Comparison of ENCODE assay signal across 8 mouse cellular contexts in the genomic region with DNA sequence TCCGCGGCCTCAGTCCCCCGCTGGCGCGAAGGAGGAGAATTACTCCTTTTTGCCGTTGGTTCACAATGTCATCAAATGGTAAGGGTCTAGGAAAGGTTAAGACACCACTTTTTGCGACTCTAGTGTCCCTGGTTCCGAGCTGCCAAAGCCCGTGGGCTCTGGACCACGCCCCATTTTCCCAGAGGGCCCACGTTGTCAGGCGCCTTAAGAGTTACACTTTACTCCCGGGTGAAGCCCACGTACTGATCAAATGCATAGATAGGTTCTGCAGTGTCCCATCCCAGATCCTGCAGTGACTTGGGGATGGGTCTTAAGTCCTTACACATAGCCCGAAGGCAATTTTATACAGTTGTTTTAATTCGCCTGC. TPM values are rescaled to one million over a fixed set of nuclear protein-coding genes. Genes with fewer than 3 reads are reported as not detected.
DNase-seq lines count a peak whose midpoint lies in the region; ATAC-seq and TF ChIP-seq lines count a peak whose summit lies in the region.

No protein-coding gene starts in this region.

- H3K27ac ChIP-seq in neural tube, embryonic 11.5 days (ENCODE audit: low read depth, low read length): peak overlapping the region; percentile 58
- H3K27ac ChIP-seq in cortical plate, adult 2 months (ENCODE audit: insufficient read depth, low read length): peak overlapping the region; percentile 35; the same call in 1 of the 2 replicates
- H3K27ac ChIP-seq in hindbrain, embryonic 16.5 days (ENCODE audit: low read depth, low read length): peak overlapping the region; percentile 85
- peak overlapping the region; percentile 93 for H3K27ac ChIP-seq in midbrain, embryonic 10.5 days (replicated peaks)

- no peaks in the 10 kb centered on the region for H3K9me3 ChIP-seq in neural tube, embryonic 11.5 days (ENCODE audit: control insufficient read depth, low read length)
- H3K9me3 ChIP-seq in hindbrain, embryonic 16.5 days (ENCODE audit: control insufficient read depth, low read length): no peaks in the 10 kb centered on the region
- H3K9me3 ChIP-seq in midbrain, embryonic 10.5 days (replicated peaks): no peaks in the 10 kb centered on the region

- peaks cover 6% of the 10 kb centered on the region; the same call in 1 of the 2 replicates for H3K4me1 ChIP-seq in neural tube, embryonic 11.5 days (ENCODE audit: control insufficient read depth, insufficient read depth, low read length)
- H3K4me1 ChIP-seq in cortical plate, adult 2 months (ENCODE audit: control insufficient read depth, insufficient read depth, low read length): peaks cover 2% of the 10 kb centered on the region; the same call in 1 of the 2 replicates
- H3K4me1 ChIP-seq in hindbrain, embryonic 16.5 days (ENCODE audit: control insufficient read depth, insufficient read depth, low read depth, low read length): peaks cover 16% of the 10 kb centered on the region
- H3K4me1 ChIP-seq in midbrain, embryonic 10.5 days: peaks cover 21% of the 10 kb centered on the region

- peak overlapping the region; percentile 98 for H3K9ac ChIP-seq in neural tube, embryonic 11.5 days (ENCODE audit: low read length)
- peak overlapping the region; percentile 99 for H3K9ac ChIP-seq in hindbrain, embryonic 16.5 days (ENCODE audit: low read depth, low read length)

- TF ChIP-seq CTCF in cortical plate, adult 2 months (IDR thresholded peaks at IDR 0.05; ENCODE audit: extremely low read depth, insufficient read depth, low read length): no peak

- DNase-seq in neural tube, embryonic 11.5 days (ENCODE audit: low spot score): peak; percentile 31
- DNase-seq in neural tube, embryonic 10.5 days (ENCODE audit: extremely low spot score, low spot score): no peak
- DNase-seq in midbrain, embryonic 10.5 days (ENCODE audit: low spot score): no peak
- no peak for DNase-seq in right cerebral cortex, adult 18-20 months
- no peak for DNase-seq in cerebellum, adult 9-10 months

- H3K4me3 ChIP-seq in neural tube, embryonic 11.5 days (ENCODE audit: low read depth, low read length): peak overlapping the region; percentile 96
- H3K4me3 ChIP-seq in cortical plate, adult 2 months (ENCODE audit: insufficient read depth, low read length): peak overlapping the region; percentile 72
- H3K4me3 ChIP-seq in hindbrain, embryonic 16.5 days (ENCODE audit: low read length): peak overlapping the region; percentile 99
- peak overlapping the region; percentile 88 for H3K4me3 ChIP-seq in midbrain, embryonic 10.5 days

- peak overlapping the region; percentile 82 for H3K4me2 ChIP-seq in neural tube, embryonic 11.5 days (ENCODE audit: low read depth)
- peak overlapping the region; percentile 79 for H3K4me2 ChIP-seq in hindbrain, embryonic 16.5 days (ENCODE audit: low read length)

- WGBS in neural tube, embryonic 11.5 days: 5% methylated on average over 13 of the region's 16 CpGs
- 3% methylated on average over 16 of the region's 16 CpGs for WGBS in hindbrain, embryonic 16.5 days
- WGBS in midbrain, embryonic 10.5 days: 2% methylated on average over 16 of the region's 16 CpGs

- H3K27me3 ChIP-seq in neural tube, embryonic 11.5 days (ENCODE audit: control insufficient read depth, insufficient read depth, low read length): no peaks in the 10 kb centered on the region
- H3K27me3 ChIP-seq in hindbrain, embryonic 16.5 days (replicated peaks; ENCODE audit: control insufficient read depth, insufficient read depth, low read length): no peaks in the 10 kb centered on the region
- H3K27me3 ChIP-seq in midbrain, embryonic 10.5 days (ENCODE audit: low read depth, poor library complexity, severe bottlenecking): no peaks in the 10 kb centered on the region

- no peaks in the 10 kb centered on the region; the same call in 1 of the 2 replicates for H3K36me3 ChIP-seq in neural tube, embryonic 11.5 days (ENCODE audit: control insufficient read depth, insufficient read depth, low read length)
- no peaks in the 10 kb centered on the region for H3K36me3 ChIP-seq in hindbrain, embryonic 16.5 days (ENCODE audit: control insufficient read depth, insufficient read depth, low read length)
- H3K36me3 ChIP-seq in midbrain, embryonic 10.5 days: 0 out of 2 replicates have a peak, but pooled peaks cover 6% of the 10 kb centered on the region

- 0 out of 2 replicates have a peak, but pooled peaks have one; percentile 16 for ATAC-seq in neural tube, embryonic 11.5 days (ENCODE audit: insufficient read depth, low FRiP score, low TSS enrichment)
- ATAC-seq in hindbrain, embryonic 16.5 days: no peak; the same call in 1 of the 2 replicates
- ATAC-seq in cerebellum, adult (ENCODE audit: insufficient number of reproducible peaks, low FRiP score, low TSS enrichment): no peak

- no peak for TF ChIP-seq POLR2A in cortical plate, adult 2 months (IDR thresholded peaks at IDR 0.05; ENCODE audit: extremely low read depth, insufficient read depth, low read length)

RNA-seq across cellular contexts. Expression of a gene that starts 0.4 kb away (rescaled TPM):
- polyA plus RNA-seq in neural tube, embryonic 11.5 days (2014; fragmentation: Nextera tagmentation; extraction: Ambion mirVana): 44.2 and 45.0 TPM in 2 replicates
- polyA plus RNA-seq in cortical plate, adult 2 months (2012; rRNA removed): 42.7 and 44.2 TPM in 2 replicates
- 40.3 and 40.4 TPM in 2 replicates for polyA plus RNA-seq in hindbrain, embryonic 16.5 days (2015; fragmentation: Nextera tagmentation; extraction: Ambion mirVana)
- polyA plus RNA-seq in midbrain, embryonic 10.5 days (2016; fragmentation: Nextera tagmentation; extraction: Ambion mirVana): 51.2 and 55.9 TPM in 2 replicates

RNA-seq across cellular contexts. Expression of a gene that starts 16.4 kb away (rescaled TPM):
- polyA plus RNA-seq in neural tube, embryonic 11.5 days (2014; fragmentation: Nextera tagmentation; extraction: Ambion mirVana): 1.2 and 1.7 TPM in 2 replicates
- polyA plus RNA-seq in cortical plate, adult 2 months (2012; rRNA removed): 3.7 and 7.9 TPM in 2 replicates
- 1.4 TPM in 2 replicates for polyA plus RNA-seq in hindbrain, embryonic 16.5 days (2015; fragmentation: Nextera tagmentation; extraction: Ambion mirVana)
- polyA plus RNA-seq in midbrain, embryonic 10.5 days (2016; fragmentation: Nextera tagmentation; extraction: Ambion mirVana): 1.7 TPM in 2 replicates

Comparison
In these comparisons a context has a peak if more than half of its experiments do, and no peak if none do; other contexts are left out.
1. H3K27ac ChIP-seq: peak in every context shown above with its lines; median percentile 93 in midbrain, embryonic 10.5 days; 85 in hindbrain, embryonic 16.5 days; 58 in neural tube, embryonic 11.5 days; 35 in cortical plate, adult 2 months.